Mouse (Mus musculus): ENCODE data around the gene AC109138.7. TPM values are rescaled to one million over a fixed set of nuclear protein-coding genes. Genes with fewer than 3 reads are reported as not detected.

AC109138.7 gene
- total and polyA plus RNA-seq, 3 experiments: not detected

GRCm38 (mm10) chr19:4181892-4182291, 32.3 kb upstream of the AC109138.7 start:
- 64% methylated on average over 3 of the region's 3 CpGs for WGBS
- peaks cover 8% of the 10 kb centered on the region; the same call in 1 of the 2 replicates for H3K4me1 ChIP-seq (ENCODE audit: control insufficient read depth, insufficient read depth, low read length)
- H3K27ac ChIP-seq: no peak overlapping the region
- H3K79me2 ChIP-seq (replicated peaks; ENCODE audit: control insufficient read depth, insufficient read depth, low read length): no peaks in the 10 kb centered on the region
- H3K27me3 ChIP-seq (ENCODE audit: control insufficient read depth, insufficient read depth, low read length): no peaks in the 10 kb centered on the region
- no peaks in the 10 kb centered on the region for H3K36me3 ChIP-seq (ENCODE audit: control insufficient read depth, insufficient read depth, low read length)
- no peak overlapping the region for H3K4me3 ChIP-seq
- peak in 1 of 2 experiments; percentile 74 for DNase-seq
- intact Hi-C loops (cut with DNase I): no loop called here
- no peak for TF ChIP-seq EP300 (IDR thresholded peaks at IDR 0.05; ENCODE audit: insufficient read depth, low read depth, low read length)
- no peak for TF ChIP-seq CTCF (IDR thresholded peaks at IDR 0.05)
- TF ChIP-seq POLR2A (IDR thresholded peaks at IDR 0.05; ENCODE audit: insufficient read depth, low read depth, low read length): no peak
- no peak overlapping the region for H3K9ac ChIP-seq (ENCODE audit: low read depth, low read length)

GRCm38 (mm10) chr19:4183689-4184088, 30.5 kb upstream of the AC109138.7 start:
- Histone ChIP-seq H3K4me3 (no peak overlapping the region), H3K4me1 (ENCODE audit: control insufficient read depth, insufficient read depth, low read length) (peaks cover 8% of the 10 kb centered on the region; the same call in 1 of the 2 replicates), H3K36me3 (ENCODE audit: control insufficient read depth, insufficient read depth, low read length) (no peaks in the 10 kb centered on the region), H3K79me2 (replicated peaks; ENCODE audit: control insufficient read depth, insufficient read depth, low read length) (no peaks in the 10 kb centered on the region), H3K27ac (no peak overlapping the region), H3K27me3 (ENCODE audit: control insufficient read depth, insufficient read depth, low read length) (no peaks in the 10 kb centered on the region), H3K9ac (ENCODE audit: low read depth, low read length) (no peak overlapping the region)
- WGBS: 92% methylated on average over 2 of the region's 2 CpGs
- DNase-seq: no peak
- TF ChIP-seq POLR2A (IDR thresholded peaks at IDR 0.05; ENCODE audit: insufficient read depth, low read depth, low read length): no peak
- no peak for TF ChIP-seq CTCF (IDR thresholded peaks at IDR 0.05)
- TF ChIP-seq EP300 (IDR thresholded peaks at IDR 0.05; ENCODE audit: insufficient read depth, low read depth, low read length): no peak
- intact Hi-C loops (cut with DNase I): no loop called here

GRCm38 (mm10) chr19:4184976-4185975, 28.9 kb upstream of the AC109138.7 start:
- peak in 1 of 2 experiments; percentile 56 for DNase-seq
- 42% methylated on average over 15 of the region's 15 CpGs for WGBS
- no peak for TF ChIP-seq EP300 (IDR thresholded peaks at IDR 0.05; ENCODE audit: insufficient read depth, low read depth, low read length)
- TF ChIP-seq CTCF (IDR thresholded peaks at IDR 0.05): no peak
- TF ChIP-seq POLR2A (IDR thresholded peaks at IDR 0.05; ENCODE audit: insufficient read depth, low read depth, low read length): no peak
- H3K36me3 ChIP-seq (ENCODE audit: control insufficient read depth, insufficient read depth, low read length): no peaks in the 10 kb centered on the region
- intact Hi-C loops (cut with DNase I): no loop called here
- H3K9ac ChIP-seq (ENCODE audit: low read depth, low read length): no peak overlapping the region
- H3K4me1 ChIP-seq (ENCODE audit: control insufficient read depth, insufficient read depth, low read length): peaks cover 8% of the 10 kb centered on the region; the same call in 1 of the 2 replicates
- H3K79me2 ChIP-seq (replicated peaks; ENCODE audit: control insufficient read depth, insufficient read depth, low read length): no peaks in the 10 kb centered on the region
- H3K27me3 ChIP-seq (ENCODE audit: control insufficient read depth, insufficient read depth, low read length): no peaks in the 10 kb centered on the region
- peak overlapping the region; percentile 54; the same call in 1 of the 2 replicates for H3K27ac ChIP-seq
- no peak overlapping the region for H3K4me3 ChIP-seq

GRCm38 (mm10) chr19:4187303-4187702, 26.9 kb upstream of the AC109138.7 start:
- no peak overlapping the region for H3K4me3 ChIP-seq
- 0 out of 2 replicates have a peak, but pooled peaks cover 2% of the 10 kb centered on the region for H3K79me2 ChIP-seq (replicated peaks; ENCODE audit: control insufficient read depth, insufficient read depth, low read length)
- WGBS: 69% methylated on average over 3 of the region's 3 CpGs
- H3K36me3 ChIP-seq (ENCODE audit: control insufficient read depth, insufficient read depth, low read length): no peaks in the 10 kb centered on the region
- H3K27ac ChIP-seq: peak overlapping the region; percentile 75
- peaks cover 11% of the 10 kb centered on the region for H3K4me1 ChIP-seq (ENCODE audit: control insufficient read depth, insufficient read depth, low read length)
- H3K9ac ChIP-seq (ENCODE audit: low read depth, low read length): no peak overlapping the region
- no peaks in the 10 kb centered on the region for H3K27me3 ChIP-seq (ENCODE audit: control insufficient read depth, insufficient read depth, low read length)
- no peak for DNase-seq
- TF ChIP-seq CTCF (IDR thresholded peaks at IDR 0.05) (no peak), POLR2A (IDR thresholded peaks at IDR 0.05; ENCODE audit: insufficient read depth, low read depth, low read length) (no peak), EP300 (IDR thresholded peaks at IDR 0.05; ENCODE audit: insufficient read depth, low read depth, low read length) (no peak)
- intact Hi-C loops (cut with DNase I): no loop called here

GRCm38 (mm10) chr19:4189051-4189620, 25.0 kb upstream of the AC109138.7 start:
- Histone ChIP-seq H3K27me3 (ENCODE audit: control insufficient read depth, insufficient read depth, low read length) (no peaks in the 10 kb centered on the region), H3K4me3 (no peak overlapping the region), H3K4me1 (ENCODE audit: control insufficient read depth, insufficient read depth, low read length) (peaks cover 15% of the 10 kb centered on the region), H3K9ac (ENCODE audit: low read depth, low read length) (no peak overlapping the region), H3K36me3 (ENCODE audit: control insufficient read depth, insufficient read depth, low read length) (peaks cover 7% of the 10 kb centered on the region; the same call in 1 of the 2 replicates), H3K79me2 (replicated peaks; ENCODE audit: control insufficient read depth, insufficient read depth, low read length) (peaks cover 5% of the 10 kb centered on the region; the same call in 1 of the 2 replicates), H3K27ac (no peak overlapping the region)
- DNase-seq: no peak
- intact Hi-C loops (cut with DNase I): no loop called here
- TF ChIP-seq CTCF (IDR thresholded peaks at IDR 0.05): no peak
- TF ChIP-seq EP300 (IDR thresholded peaks at IDR 0.05; ENCODE audit: insufficient read depth, low read depth, low read length): no peak
- TF ChIP-seq POLR2A (IDR thresholded peaks at IDR 0.05; ENCODE audit: insufficient read depth, low read depth, low read length): no peak
- 83% methylated on average over 12 of the region's 12 CpGs for WGBS
